Mouse (Mus musculus) CH12.LX (cell line): ENCODE measurements at regions not wholly inside any gene's neighbourhood (a gene's known extent, or its start where the extent isn't known, plus 50 kb on each side); places are given as distances from the start of the nearest gene placed in this dataset.

ENCODE experiments used
- DNase-seq: peaks from one replicate; pipeline ENCODE4 v3.0.0-alpha.2; 2013; ENCODE audit errors: extremely low read depth
- H3K27ac ChIP-seq: 2 replicates; pipeline ENCODE4 v1.5.1; 2012; ENCODE audit warnings: low read depth, mild to moderate bottlenecking, control low read depth, moderate library complexity; ENCODE audit not compliant: insufficient read depth
- H3K27me3 ChIP-seq: replicated peaks from 2 replicates; pipeline ENCODE3; 2012; ENCODE audit warnings: inconsistent platforms
- H3K36me3 ChIP-seq, 2 experiments: replicated peaks in 1 of 2; 2 replicates each; pipeline versions ENCODE3 to v1.6.1; 2012; ENCODE audit warnings: inconsistent platforms in 1 of 2, low read length in 1 of 2, mild to moderate bottlenecking in 1 of 2, mixed read lengths in 1 of 2, moderate library complexity in 1 of 2; ENCODE audit not compliant: control insufficient read depth in 1 of 2, insufficient read depth in 1 of 2
- H3K4me1 ChIP-seq, 2 experiments: 2 replicates each; pipeline ENCODE4 v1.6.1; 2012; ENCODE audit warnings: inconsistent platforms in 1 of 2, moderate library complexity in 1 of 2; ENCODE audit not compliant: insufficient read depth in 2 of 2, control insufficient read depth in 1 of 2
- H3K4me2 ChIP-seq: 2 replicates; pipeline ENCODE4 v1.6.1; 2012; ENCODE audit warnings: low read depth, mild to moderate bottlenecking, control low read depth; ENCODE audit not compliant: poor library complexity, insufficient read depth, severe bottlenecking
- H3K4me3 ChIP-seq, 3 experiments: fragments of 150-350 bp in 1 of 3; sonication (generic) in 1 of 3; replicated peaks in 1 of 3; 2 replicates each; pipeline versions ENCODE3 to v1.5.1; 2011 to 2012; ENCODE audit warnings: low read depth in 2 of 3, low read length in 2 of 3, mild to moderate bottlenecking in 2 of 3, moderate library complexity in 2 of 3, control low read depth in 1 of 3, improper control_type of control experiment in 1 of 3, inconsistent platforms in 1 of 3, mixed read lengths in 1 of 3; ENCODE audit not compliant: poor library complexity in 1 of 3
- H3K79me2 ChIP-seq: replicated peaks from 2 replicates; pipeline ENCODE4 v1.6.1; 2012; ENCODE audit warnings: mild to moderate bottlenecking, moderate library complexity; ENCODE audit not compliant: control insufficient read depth, poor library complexity, insufficient read depth, severe bottlenecking; ENCODE audit errors: extremely low read depth
- H3K9ac ChIP-seq: 2 replicates; pipeline ENCODE4 v1.6.1; 2012; ENCODE audit warnings: low read depth, mild to moderate bottlenecking, control low read depth, moderate library complexity; ENCODE audit not compliant: insufficient read depth
- H3K9me3 ChIP-seq: replicated peaks from 2 replicates; pipeline ENCODE3; 2012; ENCODE audit warnings: low read length, inconsistent platforms, mixed read lengths
- BHLHE40 ChIP-seq: IDR thresholded peaks from 2 replicates; pipeline ENCODE4 v1.6.1; 2011; ENCODE audit warnings: mild to moderate bottlenecking, low read depth, low read length, improper control_type of control experiment
- CHD1 ChIP-seq: IDR thresholded peaks from 2 replicates; pipeline ENCODE4 v1.6.1; 2012; ENCODE audit warnings: low read depth, low read length, improper control_type of control experiment, inconsistent platforms
- CHD2 ChIP-seq: IDR thresholded peaks from 2 replicates; pipeline ENCODE4 v1.6.1; 2011; ENCODE audit warnings: low read length, improper control_type of control experiment
- ELF1 ChIP-seq: IDR thresholded peaks from 2 replicates; pipeline ENCODE4 v1.6.1; 2014; ENCODE audit warnings: low read depth, mild to moderate bottlenecking, inconsistent platforms, low read length, improper control_type of control experiment
- EP300 ChIP-seq: IDR thresholded peaks from 2 replicates; pipeline ENCODE4 v1.6.1; 2011; ENCODE audit warnings: low read length, improper control_type of control experiment
- GABPA ChIP-seq: IDR thresholded peaks from 2 replicates; pipeline ENCODE4 v1.6.1; 2012; ENCODE audit warnings: low read depth, low read length, improper control_type of control experiment, inconsistent platforms; ENCODE audit not compliant: insufficient replicate concordance
- IRF4 ChIP-seq: IDR thresholded peaks from 2 replicates; pipeline ENCODE4 v1.6.1; 2014; ENCODE audit warnings: low read depth, mild to moderate bottlenecking, inconsistent platforms, low read length, improper control_type of control experiment
- JUN ChIP-seq: IDR thresholded peaks from 2 replicates; pipeline ENCODE4 v1.6.1; 2011; ENCODE audit warnings: low read depth, mild to moderate bottlenecking, low read length, improper control_type of control experiment, moderate library complexity; ENCODE audit not compliant: insufficient read depth
- MAFK ChIP-seq: IDR thresholded peaks from 2 replicates; pipeline ENCODE4 v1.6.1; 2011; ENCODE audit warnings: low read length, improper control_type of control experiment; ENCODE audit not compliant: insufficient replicate concordance
- MAZ ChIP-seq: IDR thresholded peaks from 2 replicates; pipeline ENCODE4 v1.6.1; 2012; ENCODE audit warnings: low read depth, mild to moderate bottlenecking, inconsistent platforms, low read length, improper control_type of control experiment, moderate library complexity
- MXI1 ChIP-seq: IDR thresholded peaks from 2 replicates; pipeline ENCODE4 v1.6.1; 2011; ENCODE audit warnings: mild to moderate bottlenecking, low read depth, low read length, improper control_type of control experiment
- MYC ChIP-seq: IDR thresholded peaks from 2 replicates; pipeline ENCODE4 v1.6.1; 2011; ENCODE audit warnings: low read depth, mild to moderate bottlenecking, improper control_type of control experiment, low read length
- POLR2A ChIP-seq: IDR thresholded peaks from 2 replicates; pipeline ENCODE4 v1.6.1; 2011; ENCODE audit warnings: low read depth, mild to moderate bottlenecking, improper control_type of control experiment, low read length
- RAD21 ChIP-seq: IDR thresholded peaks from 2 replicates; pipeline ENCODE4 v1.6.1; 2011; ENCODE audit warnings: low read depth, mild to moderate bottlenecking, low read length, improper control_type of control experiment, moderate library complexity
- SIN3A ChIP-seq: IDR thresholded peaks from 2 replicates; pipeline ENCODE4 v1.6.1; 2012; ENCODE audit warnings: low read length, improper control_type of control experiment, inconsistent platforms
- SMC3 ChIP-seq: IDR thresholded peaks from 2 replicates; pipeline ENCODE4 v1.6.1; 2011; ENCODE audit warnings: low read depth, low read length, improper control_type of control experiment
- TBP ChIP-seq: conservative IDR thresholded peaks from 2 replicates; pipeline ENCODE4 v1.6.1; 2011; ENCODE audit warnings: low read depth, low read length, improper control_type of control experiment
- UBTF ChIP-seq: IDR thresholded peaks from 2 replicates; pipeline ENCODE4 v1.6.1; 2012; ENCODE audit warnings: low read depth, mild to moderate bottlenecking, inconsistent platforms, low read length, improper control_type of control experiment, moderate library complexity
- USF2 ChIP-seq: conservative IDR thresholded peaks from 2 replicates; pipeline ENCODE4 v1.6.1; 2011; ENCODE audit warnings: low read depth, low read length, improper control_type of control experiment
- ZC3H11A ChIP-seq: IDR thresholded peaks from 2 replicates; pipeline ENCODE4 v1.6.1; 2012; ENCODE audit warnings: low read depth, mild to moderate bottlenecking, inconsistent platforms, low read length, improper control_type of control experiment
- ZKSCAN1 ChIP-seq: IDR thresholded peaks from 2 replicates; pipeline ENCODE4 v1.6.1; 2012; ENCODE audit warnings: low read depth, inconsistent platforms, low read length, improper control_type of control experiment, borderline replicate concordance
- dilution Hi-C: fragments of 300-500 bp; cut with MboI; formaldehyde crosslinking; loops from 2 replicates; pipeline ENCODE4 v1.14.3; 2020; ENCODE audit warnings: low sequenced_read_pairs; ENCODE audit not compliant: extremely low pct_unique_long_range_greater_than_20kb, extremely low pct_ligation_motif_present
- in situ Hi-C: fragments of 300-500 bp; cut with MboI; formaldehyde crosslinking; loops from 3 replicates; pipeline ENCODE4 v1.14.3; 2019; ENCODE audit warnings: low sequenced_read_pairs, low pct_ligation_motif_present, low pct_unique_long_range_greater_than_20kb, mixed read lengths

DNA sequence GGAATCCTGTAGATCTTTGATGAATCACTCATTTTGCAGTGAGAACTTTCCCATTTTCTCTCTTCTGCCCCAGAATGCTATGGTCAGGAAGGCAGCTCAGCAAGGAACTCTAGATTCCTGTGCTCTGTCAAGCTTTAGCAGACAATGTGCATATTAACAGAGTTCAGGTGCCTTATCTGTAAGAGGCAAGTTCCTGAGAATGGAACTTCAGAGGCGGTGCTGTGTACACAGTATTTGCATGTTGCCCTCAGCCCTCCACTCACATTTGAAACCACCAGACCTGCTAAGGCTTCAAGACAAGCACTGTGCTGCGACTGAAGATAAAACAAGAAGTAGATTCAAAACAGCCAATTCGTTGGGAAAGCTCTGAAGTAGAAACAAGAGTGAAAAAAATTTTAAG lies 66.8 kb upstream of the Slc35f4 start:
- dilution Hi-C loops, result no loop called here
- DNase-seq, result peak; percentile 2
- TF ChIP-seq POLR2A (no peak), MXI1 (no peak), ZKSCAN1 (no peak), SIN3A (no peak), ELF1 (no peak), USF2 (no peak)
- TF ChIP-seq, all 38 proteins: peak for 0
- Histone ChIP-seq H3K4me2 (no peak overlapping the region), H3K9ac (no peak overlapping the region), H3K4me1 (peaks cover 0 to 4% of the 10 kb centered on the region in 2 experiments; a peak in 1 of 4 replicates), H3K79me2 (no peaks in the 10 kb centered on the region), H3K9me3 (no peaks in the 10 kb centered on the region), H3K27ac (no peak overlapping the region), H3K27me3 (no peaks in the 10 kb centered on the region), H3K36me3 (no peaks in the 10 kb centered on the region), H3K4me3 (no peak overlapping the region)
- in situ Hi-C loops, result no loop called here

- H3K9me3 ChIP-seq, result no peaks in the 10 kb centered on the region
- H3K27me3 ChIP-seq, result no peaks in the 10 kb centered on the region
- H3K4me2 ChIP-seq, result no peak overlapping the region
- H3K9ac ChIP-seq, result no peak overlapping the region
- TF ChIP-seq RAD21 (no peak), MAFK (no peak), GABPA (no peak), MAZ (no peak), MYC (no peak), CHD1 (no peak), POLR2A (no peak), ZC3H11A (no peak), ELF1 (no peak), TBP (no peak), EP300 (no peak), SMC3 (no peak), BHLHE40 (no peak), CHD2 (no peak), UBTF (no peak), IRF4 (no peak), JUN (no peak)
- H3K4me1 ChIP-seq, result peaks cover 0 to 4% of the 10 kb centered on the region in 2 experiments; a peak in 1 of 4 replicates
- in situ Hi-C loops, result no loop called here
- H3K36me3 ChIP-seq, result no peaks in the 10 kb centered on the region
- no peak overlapping the region for H3K4me3 ChIP-seq
- H3K79me2 ChIP-seq, result no peaks in the 10 kb centered on the region
- dilution Hi-C loops, result no loop called here
- H3K27ac ChIP-seq, result no peak overlapping the region
- DNase-seq, result no peak
Observed at GRCm38 (mm10) chr14:49590322-49590721, 64.5 kb upstream of the Slc35f4 start.
